8 mouse cellular contexts compared by ENCODE assay signal in the genomic region with DNA sequence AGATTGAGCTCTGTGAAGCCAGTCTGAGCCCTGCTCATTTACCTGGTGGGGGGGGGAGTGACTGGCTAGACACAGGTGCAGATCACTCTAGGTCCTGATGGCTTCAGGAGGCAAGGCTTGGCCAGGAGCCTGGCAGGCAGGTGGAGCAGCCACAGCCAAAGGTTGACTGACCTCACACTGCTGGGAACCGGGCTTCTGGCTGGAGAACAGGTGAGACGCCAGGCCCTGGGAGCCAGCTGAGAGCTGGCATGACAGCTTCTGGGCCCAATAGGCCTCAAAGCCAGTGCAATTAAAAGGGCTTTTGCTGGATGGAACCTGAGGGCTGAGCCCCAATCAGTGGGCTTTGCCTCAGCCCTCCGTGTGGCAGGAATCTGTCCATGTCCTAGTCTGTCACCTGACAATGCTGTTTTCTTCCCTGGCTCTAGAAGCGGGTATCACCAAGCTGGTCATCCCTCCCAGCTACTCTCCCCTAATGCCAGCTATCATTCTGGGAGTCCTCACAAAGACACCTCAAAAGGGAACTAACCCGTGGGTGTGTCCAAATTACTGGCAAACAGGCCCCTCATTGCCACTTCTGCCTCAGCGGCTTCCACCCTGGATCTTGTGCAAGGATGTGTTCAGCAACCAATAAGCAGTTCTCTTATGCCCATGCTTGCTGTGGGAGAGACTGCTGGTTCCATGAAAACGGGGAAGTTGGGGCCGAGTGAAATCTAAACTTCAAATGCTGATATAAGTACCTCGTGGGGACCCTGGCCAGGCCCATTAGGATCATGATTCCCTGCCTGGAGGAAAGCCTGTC. TPM values are rescaled to one million over a fixed set of nuclear protein-coding genes. Genes with fewer than 3 reads are reported as not detected.
DNase-seq lines count a peak whose midpoint lies in the region; ATAC-seq and TF ChIP-seq lines count a peak whose summit lies in the region.

No protein-coding gene starts in this region.

- peak; percentile 62 to 64 for DNase-seq in lung, adult 18-20 months
- no peak for DNase-seq in lung, adult 2 months
- peak; percentile 77 to 83 for DNase-seq in cerebellum, postnatal 10 days
- peak; percentile 49 for DNase-seq in kidney, postnatal 14 days
- DNase-seq in layer of hippocampus, postnatal 10 days (ENCODE audit: low spot score in 2 of 2), result no peak
- no peak for DNase-seq in gastrocnemius, postnatal 36 days
- DNase-seq in layer of hippocampus, adult 18-20 months (ENCODE audit: low spot score in 2 of 2), result no peak

- no peaks in the 10 kb centered on the region for H3K4me1 ChIP-seq in lung, adult 2 months (ENCODE audit: control insufficient read depth, insufficient read depth, low read length)

- no peak overlapping the region for H3K4me3 ChIP-seq in lung, adult 2 months (replicated peaks; ENCODE audit: extremely low read depth, low read depth, low read length)

- peak; percentile 90 for ATAC-seq in monocyte, adult 5-6 weeks (replicated peaks; ENCODE audit: insufficient number of reproducible peaks, low FRiP score, low TSS enrichment, poor library complexity, severe bottlenecking)

- TF ChIP-seq CTCF in lung, adult 2 months (IDR thresholded peaks at IDR 0.05; ENCODE audit: insufficient read depth, low read length), result no peak

- intact Hi-C loops in gastrocnemius, postnatal 36 days (cut with DNase I), result loop anchor here (5.0 kb wide), 1 partner anchor 79 kb away; no protein-coding TSS in a partner anchor

- WGBS in lung, adult 2 months, result 61% methylated on average over 9 of the region's 9 CpGs

- TF ChIP-seq POLR2A in lung, adult 2 months (IDR thresholded peaks at IDR 0.05; ENCODE audit: borderline replicate concordance, extremely low read depth, low read depth, low read length), result no peak

RNA-seq across cellular contexts. Expression of a gene that starts 36.9 kb away (rescaled TPM):
- 7.4 and 9.5 TPM in 2 replicates for polyA plus RNA-seq in lung, adult 2 months (2012; rRNA removed)
- 11.1 to 19.2 TPM (median 11.7 TPM) in 3 replicates for total RNA-seq in monocyte, adult 5-6 weeks (2017)
- total RNA-seq in layer of hippocampus, postnatal 10 days (2021), result 10 to 100 TPM; 20.3 to 21.5 TPM
- 1 to 10 TPM; 2.0 to 2.1 TPM for total RNA-seq in gastrocnemius, postnatal 36 days (2021)
- total RNA-seq in layer of hippocampus, adult 18-20 months (2021), result 10 to 100 TPM; 18.6 to 19.2 TPM

Comparison
In these comparisons a context has a peak if more than half of its experiments do, and no peak if none do; other contexts are left out.
1. DNase-seq: peak in lung, adult 18-20 months (2 of 2), cerebellum, postnatal 10 days (2 of 2) and kidney, postnatal 14 days (single experiment); none in lung, adult 2 months (single experiment), layer of hippocampus, postnatal 10 days (0 of 2), gastrocnemius, postnatal 36 days (0 of 2) and layer of hippocampus, adult 18-20 months (0 of 2).